Mouse (Mus musculus) adrenal gland, postnatal 36 days (tissue): ENCODE results near the gene Gm14401. TPM values are rescaled to one million over a fixed set of nuclear protein-coding genes. Genes with fewer than 3 reads are reported as not detected.
"Not testable (repeated sequence)": the region's sequence is repeated elsewhere in the genome, so short reads cannot be mapped to it uniquely, and the experiment has no call there.

Source experiments
- DNase-seq, 2 experiments: peaks; one replicate each; pipeline ENCODE4 v3.0.0; 2021; ENCODE audit warnings: mixed read lengths in 1 of 2
- long read RNA-seq, 2 experiments: library from polyadenylated mRNA; stranded (forward); transcript quantifications; one replicate each; pipeline ENCODE4 v2.0.0; 2021; ENCODE audit warnings: borderline sequencing depth in 2 of 2
- total RNA-seq, 2 experiments: library from RNA; stranded (reverse); gene quantifications; 2 replicates each; pipeline ENCODE4 v1.2.3; 2021

Gm14401 gene
- 1 to 10 TPM in 1 of 2 experiments, under 1 TPM in 1; 0.26 to 1.2 TPM for total RNA-seq
- long read RNA-seq, experiment 1, result 0 reads
- long read RNA-seq, experiment 2, result 0 reads

DNA sequence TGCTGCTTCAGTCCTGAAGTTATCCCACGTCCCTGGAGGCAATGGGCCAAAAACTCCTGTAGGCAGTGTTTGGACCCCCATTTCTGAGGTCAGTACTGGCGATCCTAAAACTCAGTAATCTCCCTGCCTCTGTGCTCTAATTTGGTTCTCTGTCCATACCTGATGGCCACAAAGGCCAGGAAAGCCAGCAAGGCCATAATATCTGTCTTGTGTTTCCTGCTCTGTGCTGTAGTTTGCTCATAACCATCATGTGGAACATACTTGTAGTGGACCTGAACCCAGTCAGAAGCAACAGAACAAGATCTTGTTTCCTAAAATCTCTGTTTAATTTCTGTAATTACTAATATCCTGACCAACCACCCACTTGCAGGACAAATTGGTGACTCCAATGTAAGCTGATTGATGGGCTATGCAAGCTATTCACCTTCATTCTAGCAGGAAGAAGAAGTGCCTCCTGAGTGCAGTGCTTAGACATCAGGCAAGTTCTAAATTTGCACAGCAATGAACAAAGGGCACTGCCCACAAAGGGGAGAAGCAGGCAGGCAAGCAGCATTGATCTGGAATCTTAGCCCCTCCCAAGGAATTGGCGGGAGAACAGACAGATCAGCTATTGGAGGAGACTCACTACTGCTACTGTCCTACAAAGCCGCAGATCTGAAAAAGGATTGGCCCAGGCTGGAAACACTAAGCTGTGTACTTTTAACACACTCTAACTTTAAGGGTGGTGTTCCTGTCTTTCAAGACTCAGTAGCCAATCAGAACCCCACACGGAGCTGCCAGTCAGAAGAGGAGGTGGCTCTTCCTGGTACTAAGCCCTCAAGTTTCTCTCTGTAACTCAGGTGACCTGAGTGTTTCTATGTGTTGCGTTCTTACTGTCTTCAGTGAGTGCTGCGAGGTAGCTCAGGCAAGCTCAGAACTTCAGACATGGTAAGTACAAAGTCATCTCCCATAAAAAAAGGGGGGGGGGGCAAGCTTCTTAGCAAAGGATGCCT is at the start of gene Gm14401:
Gm14401 (plus strand) TSS at position 889 of the 992 bp plus-strand sequence.
- DNase-seq, result not testable (repeated sequence)

DNA sequence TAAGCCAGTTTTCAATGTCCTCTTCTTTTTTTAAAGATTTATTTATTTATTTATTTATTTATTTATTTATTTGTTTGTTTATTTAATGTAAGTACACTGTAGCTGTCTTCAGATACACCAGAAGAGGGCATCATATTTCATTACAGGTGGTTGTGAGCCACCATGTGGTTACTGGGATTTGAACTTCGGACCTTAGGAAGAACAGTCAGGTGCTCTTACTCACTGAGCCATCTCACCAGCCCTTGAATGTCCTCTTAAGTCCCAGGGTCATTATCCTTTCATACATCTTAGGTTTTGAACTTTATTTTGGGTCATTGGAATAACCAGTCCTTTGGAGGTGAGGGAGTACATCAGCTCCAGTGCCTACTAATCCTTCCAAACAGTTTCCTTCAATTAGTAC is 1.3 kb upstream of the Gm14401 start:
- not testable (repeated sequence) for DNase-seq

DNA sequence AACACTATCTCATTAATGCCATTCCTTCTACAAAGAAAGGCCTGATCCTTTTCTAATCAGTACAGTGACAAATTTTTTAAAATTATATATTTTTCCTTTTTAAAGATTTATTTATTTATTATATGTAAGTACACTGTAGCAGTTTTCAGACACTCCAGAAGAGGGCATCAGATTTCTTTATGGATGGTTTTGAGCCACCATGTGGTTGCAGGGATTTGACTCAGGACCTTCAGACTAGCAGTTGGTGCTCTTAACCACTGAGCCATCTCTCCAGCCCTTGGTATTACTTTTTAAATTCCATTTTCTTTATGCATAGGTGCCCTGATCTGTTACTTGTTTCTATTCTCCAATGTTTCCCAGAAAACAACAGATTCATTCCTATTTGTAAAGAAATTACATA is 895 bp downstream of the Gm14401 start:
- DNase-seq, result not testable (repeated sequence)

DNA sequence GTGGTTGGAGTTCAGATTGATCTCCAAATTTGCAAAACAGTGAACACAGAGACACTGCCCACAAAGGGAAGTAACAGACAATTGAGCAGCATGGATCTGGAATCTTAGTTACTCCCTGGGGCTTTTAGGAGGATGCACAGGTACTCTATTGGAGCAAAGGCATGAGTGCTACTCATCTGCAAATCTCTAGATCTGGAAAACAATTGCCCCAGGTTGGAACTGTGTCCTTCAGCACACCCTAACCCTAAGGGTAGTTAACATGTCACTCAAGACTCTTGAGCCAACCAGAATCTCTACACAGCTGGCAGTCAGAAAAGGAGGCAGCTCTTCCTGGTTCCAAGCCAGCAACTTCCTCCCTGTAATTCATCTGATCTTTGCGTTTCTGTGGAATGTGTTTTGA is 5.7 kb downstream of the Gm14401 start:
- not testable (repeated sequence) for DNase-seq

DNA sequence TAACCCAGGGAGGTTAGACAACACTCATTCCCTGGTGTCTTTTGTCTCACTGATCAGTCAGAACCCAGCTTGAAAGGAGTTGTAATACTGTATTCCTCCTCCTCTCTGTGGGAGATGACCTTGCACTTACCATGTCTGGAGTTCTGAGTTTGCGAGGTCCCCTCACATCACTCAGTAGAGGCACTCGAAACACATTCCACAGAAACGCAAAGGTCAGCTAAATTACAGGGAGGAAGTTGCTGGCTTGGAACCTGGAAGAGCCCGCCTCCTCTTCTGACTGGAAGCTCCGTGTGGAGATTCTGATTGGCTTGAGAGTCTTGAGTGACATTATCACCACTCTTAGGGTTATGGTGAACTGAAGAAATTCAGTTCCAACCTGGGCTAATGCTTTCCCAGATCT is 35.0 kb downstream of the Gm14401 start:
- DNase-seq, result not testable (repeated sequence)

DNA sequence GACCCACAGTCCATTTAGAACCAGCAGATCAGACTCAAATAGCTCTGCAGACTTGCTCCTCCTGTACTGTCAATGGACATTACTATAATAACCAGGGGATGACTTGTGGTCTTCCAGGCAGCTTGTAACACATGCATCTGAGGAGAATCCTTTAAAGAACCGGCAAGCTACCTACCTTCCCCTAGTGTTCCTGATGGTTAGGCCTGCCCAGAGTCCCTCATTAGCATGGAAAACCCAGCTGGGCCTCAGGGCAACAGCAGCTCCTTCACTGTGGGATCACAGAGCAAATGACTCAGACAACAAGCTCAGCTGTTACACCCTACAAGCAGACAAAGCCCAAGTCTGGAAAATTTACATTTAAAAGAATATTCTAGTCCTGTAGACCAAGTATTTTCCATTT is 55.0 kb downstream of the Gm14401 start:
- not testable (repeated sequence) for DNase-seq

Other genes starting within 250 kb of the Gm14401 start
- gene Gm14408, start 243.2 kb upstream of the Gm14401 start, total RNA-seq, result not detected
- gene Gm14296, start 146.5 kb upstream of the Gm14401 start, total RNA-seq, result 1 to 10 TPM; 6.9 to 9.8 TPM
- gene Gm14419, start 73.4 kb upstream of the Gm14401 start, total RNA-seq, result 10 to 100 TPM; 28.0 to 38.1 TPM
- gene Gm14410, start 132.1 kb downstream of the Gm14401 start, total RNA-seq, result 10 to 100 TPM; 23.2 to 43.3 TPM
- 1 to 10 TPM in 1 of 2 experiments, under 1 TPM in 1; 0.33 to 1.3 TPM for gene Gm14409, start 192.7 kb downstream of the Gm14401 start, total RNA-seq
- gene Gm14412, start 250.0 kb downstream of the Gm14401 start, total RNA-seq, result 1 to 10 TPM; 2.1 to 4.1 TPM